Mouse (Mus musculus) heart, postnatal 0 days (tissue): ENCODE results near the gene Sft2d1. TPM values are rescaled to one million over a fixed set of nuclear protein-coding genes. Genes with fewer than 3 reads are reported as not detected.

Source experiments
- ATAC-seq: fragments of 200-750 bp; cut with Nextera tagmentation; 2 replicates; pipeline ENCODE4 v1.8.0; 2017; ENCODE audit warnings: low read depth, moderate number of reproducible peaks, moderate library complexity; ENCODE audit not compliant: insufficient read depth
- DNase-seq: peaks from one replicate; pipeline ENCODE4 v3.0.0-alpha.2; 2016; ENCODE audit warnings: low spot score
- H3K27ac ChIP-seq: fragments of 300-500 bp; sonication (generic); 2 replicates; pipeline ENCODE4 v1.5.1; 2014; ENCODE audit warnings: low read depth, mild to moderate bottlenecking
- H3K27me3 ChIP-seq: fragments of 300-500 bp; sonication (generic); 2 replicates; pipeline ENCODE4 v1.6.1; 2014; ENCODE audit warnings: low read length, mixed read lengths; ENCODE audit not compliant: control insufficient read depth, insufficient read depth
- H3K36me3 ChIP-seq: fragments of 300-500 bp; sonication (generic); replicated peaks from 2 replicates; pipeline ENCODE4 v1.6.1; 2014; ENCODE audit warnings: low read length, mixed read lengths; ENCODE audit not compliant: control insufficient read depth, insufficient read depth
- H3K4me1 ChIP-seq: fragments of 300-500 bp; sonication (generic); 2 replicates; pipeline ENCODE4 v1.6.1; 2014; ENCODE audit warnings: antibody characterized with exemption; ENCODE audit not compliant: control insufficient read depth, insufficient read depth
- H3K4me2 ChIP-seq: fragments of 300-500 bp; sonication (generic); 2 replicates; pipeline ENCODE4 v1.6.1; 2014; ENCODE audit warnings: low read depth, mild to moderate bottlenecking, low read length, moderate library complexity
- H3K4me3 ChIP-seq: fragments of 300-500 bp; sonication (generic); 2 replicates; pipeline ENCODE4 v1.5.1; 2014; ENCODE audit warnings: low read depth, low read length
- H3K9ac ChIP-seq: fragments of 300-500 bp; sonication (generic); replicated peaks from 2 replicates; pipeline ENCODE4 v1.6.1; 2014; ENCODE audit warnings: low read depth, low read length, mixed read lengths
- H3K9me3 ChIP-seq: fragments of 300-500 bp; sonication (generic); replicated peaks from 2 replicates; pipeline ENCODE4 v1.6.1; 2016; ENCODE audit warnings: low read length; ENCODE audit not compliant: control insufficient read depth
- CTCF ChIP-seq: IDR thresholded peaks from 2 replicates; pipeline ENCODE4 v1.5.1; 2016; ENCODE audit warnings: antibody characterized with exemption, control low read depth, low read depth
- EP300 ChIP-seq: IDR thresholded peaks from 2 replicates; pipeline ENCODE4 v1.6.1; 2016; ENCODE audit warnings: antibody characterized with exemption, low read depth
- WGBS: fragments of 180-500 bp; shearing (Covaris S2); extraction: QIAGEN DNeasy Blood & Tissue Kit; methylation state at CpG from one replicate; pipeline ENCODE4 v1.1.7; 2014; 5-methylcytosine and 5-hydroxymethylcytosine counted together
- polyA plus RNA-seq: library from polyadenylated mRNA; unstranded; fragments of >200 nt; fragmentation: Nextera tagmentation; extraction: Ambion mirVana; gene quantifications from 2 replicates; pipeline ENCODE4 v1.2.1, GENCODE M21; 2015
- total RNA-seq: library from RNA; depleted of rRNA; stranded (reverse); fragments of >200 nt; gene quantifications from 2 replicates; pipeline ENCODE4 v1.2.3, GENCODE M21; 2014; ENCODE audit warnings: low replicate concordance

The Sft2d1 gene
- total and polyA plus RNA-seq, 2 experiments from 2014 or later, result 54.4 to 68.5 TPM

GRCm38 (mm10) chr17:8284254-8284661 is 26.6 kb upstream of the Sft2d1 start:
- ATAC-seq (peak; percentile 7), DNase-seq (peak; percentile 33)
- H3K36me3 ChIP-seq, result 0 out of 2 replicates have a peak, but pooled peaks cover 5% of the 10 kb centered on the region
- no peak for TF ChIP-seq CTCF
- no peak for TF ChIP-seq EP300
- H3K27me3 ChIP-seq, result no peaks in the 10 kb centered on the region
- H3K4me3 ChIP-seq, result peak overlapping the region; percentile 85
- no peaks in the 10 kb centered on the region for H3K9me3 ChIP-seq
- WGBS, result under 1% methylated on average over 32 of the region's 32 CpGs
- H3K4me2 ChIP-seq, result peak overlapping the region; percentile 90
- H3K9ac ChIP-seq, result peak overlapping the region; percentile 87
- peaks cover 11% of the 10 kb centered on the region; the same call in 1 of the 2 replicates for H3K4me1 ChIP-seq
- H3K27ac ChIP-seq, result peak overlapping the region; percentile 99

- Histone ChIP-seq H3K9ac (peak overlapping the region; percentile 87), H3K27ac (peak overlapping the region; percentile 99), H3K4me2 (peak overlapping the region; percentile 90), H3K36me3 (0 out of 2 replicates have a peak, but pooled peaks cover 7% of the 10 kb centered on the region), H3K4me1 (peaks cover 11% of the 10 kb centered on the region; the same call in 1 of the 2 replicates), H3K9me3 (no peaks in the 10 kb centered on the region), H3K27me3 (no peaks in the 10 kb centered on the region), H3K4me3 (peak overlapping the region; percentile 85)
- TF ChIP-seq EP300, result no peak
- no peak for TF ChIP-seq CTCF
- ATAC-seq (no peak), DNase-seq (no peak)
- 32% methylated on average over 8 of the region's 8 CpGs for WGBS
Measured at GRCm38 (mm10) chr17:8285056-8285455, 25.8 kb upstream of the Sft2d1 start.

GRCm38 (mm10) chr17:8286987-8287386 is 23.9 kb upstream of the Sft2d1 start:
- no peaks in the 10 kb centered on the region for H3K27me3 ChIP-seq
- 90% methylated on average over 4 of the region's 4 CpGs for WGBS
- H3K4me2 ChIP-seq, result no peak overlapping the region
- H3K4me1 ChIP-seq, result peaks cover 8% of the 10 kb centered on the region; the same call in 1 of the 2 replicates
- no peak overlapping the region for H3K27ac ChIP-seq
- H3K36me3 ChIP-seq, result 0 out of 2 replicates have a peak, but pooled peaks cover 7% of the 10 kb centered on the region
- ATAC-seq, result no peak
- no peak overlapping the region for H3K4me3 ChIP-seq
- no peak for DNase-seq
- no peak overlapping the region for H3K9ac ChIP-seq
- no peaks in the 10 kb centered on the region for H3K9me3 ChIP-seq
- TF ChIP-seq CTCF (no peak), EP300 (no peak)

GRCm38 (mm10) chr17:8289993-8290679 is 20.8 kb upstream of the Sft2d1 start:
- Histone ChIP-seq H3K9ac (no peak overlapping the region), H3K4me1 (peaks cover 3% of the 10 kb centered on the region; the same call in 1 of the 2 replicates), H3K4me2 (no peak overlapping the region), H3K4me3 (no peak overlapping the region), H3K27ac (no peak overlapping the region), H3K27me3 (no peaks in the 10 kb centered on the region), H3K36me3 (peaks cover 17% of the 10 kb centered on the region; the same call in 1 of the 2 replicates), H3K9me3 (no peaks in the 10 kb centered on the region)
- WGBS, result 85% methylated on average over 3 of the region's 3 CpGs
- no peak for TF ChIP-seq EP300
- TF ChIP-seq CTCF, result no peak
- no peak for DNase-seq
- ATAC-seq, result no peak

- Histone ChIP-seq H3K9me3 (no peaks in the 10 kb centered on the region), H3K4me2 (no peak overlapping the region), H3K27ac (no peak overlapping the region), H3K9ac (no peak overlapping the region), H3K36me3 (peaks cover 17% of the 10 kb centered on the region; the same call in 1 of the 2 replicates), H3K4me1 (no peaks in the 10 kb centered on the region), H3K27me3 (no peaks in the 10 kb centered on the region), H3K4me3 (no peak overlapping the region)
- DNase-seq, result no peak
- ATAC-seq, result no peak
- TF ChIP-seq CTCF (no peak), EP300 (no peak)
Measured at GRCm38 (mm10) chr17:8290736-8291135, 20.2 kb upstream of the Sft2d1 start.

GRCm38 (mm10) chr17:8295825-8296224 is 15.1 kb upstream of the Sft2d1 start:
- Histone ChIP-seq H3K4me1 (no peaks in the 10 kb centered on the region), H3K27ac (no peak overlapping the region), H3K36me3 (peaks cover 34% of the 10 kb centered on the region), H3K9me3 (no peaks in the 10 kb centered on the region), H3K4me2 (no peak overlapping the region), H3K4me3 (no peak overlapping the region), H3K27me3 (no peaks in the 10 kb centered on the region), H3K9ac (no peak overlapping the region)
- no peak for TF ChIP-seq EP300
- TF ChIP-seq CTCF, result 0 out of 2 replicates have a peak, but pooled peaks have one; percentile 4
- DNase-seq (no peak), ATAC-seq (no peak)
